Mouse (Mus musculus) kidney, postnatal 14 days (tissue): Measurements from ENCODE around the gene Fsip1.
"Not testable (repeated sequence)": the region's sequence is repeated elsewhere in the genome, so short reads cannot be mapped to it uniquely, and the experiment has no call there.

ENCODE experiments used
- DNase-seq: peaks from one replicate; pipeline ENCODE4 v3.0.0; 2022; ENCODE audit warnings: mixed read lengths

Gene Fsip1

GRCm38 (mm10) chr2:118256621-118257053 is at the start of gene Fsip1:
Gene Fsip1, minus strand, starts transcription at chr2:118256966.
- peak; percentile 92 for DNase-seq

- no peak for DNase-seq
Observed at GRCm38 (mm10) chr2:118306522-118306895, 49.7 kb upstream of the Fsip1 start.

GRCm38 (mm10) chr2:118305827-118306521 is 49.2 kb upstream of the Fsip1 start:
- no peak for DNase-seq

- DNase-seq, result no peak
Observed at GRCm38 (mm10) chr2:118303456-118303855, 46.7 kb upstream of the Fsip1 start.

DNA sequence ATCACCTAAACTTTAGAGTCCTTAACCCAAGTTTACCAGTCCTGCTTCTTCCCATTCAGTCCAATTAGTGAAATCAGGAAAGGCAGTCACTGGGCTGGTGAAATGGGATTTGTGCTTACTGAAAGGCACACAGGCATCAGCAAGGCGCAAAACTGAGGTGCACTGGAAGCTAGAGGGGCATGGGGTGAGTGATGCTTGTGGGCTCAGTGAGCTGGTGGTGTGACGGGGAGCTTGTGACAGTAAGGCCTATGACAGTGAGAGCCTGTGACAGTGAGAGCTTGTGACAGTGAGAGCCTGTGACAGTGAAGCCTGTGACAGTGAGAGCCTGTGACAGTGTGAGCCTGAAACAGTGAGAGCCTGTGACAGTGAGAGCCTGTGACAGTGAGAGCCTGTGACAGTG is 44.9 kb upstream of the Fsip1 start:
- no peak for DNase-seq

- no peak for DNase-seq
Observed at GRCm38 (mm10) chr2:118301041-118301545, 44.3 kb upstream of the Fsip1 start.

DNA sequence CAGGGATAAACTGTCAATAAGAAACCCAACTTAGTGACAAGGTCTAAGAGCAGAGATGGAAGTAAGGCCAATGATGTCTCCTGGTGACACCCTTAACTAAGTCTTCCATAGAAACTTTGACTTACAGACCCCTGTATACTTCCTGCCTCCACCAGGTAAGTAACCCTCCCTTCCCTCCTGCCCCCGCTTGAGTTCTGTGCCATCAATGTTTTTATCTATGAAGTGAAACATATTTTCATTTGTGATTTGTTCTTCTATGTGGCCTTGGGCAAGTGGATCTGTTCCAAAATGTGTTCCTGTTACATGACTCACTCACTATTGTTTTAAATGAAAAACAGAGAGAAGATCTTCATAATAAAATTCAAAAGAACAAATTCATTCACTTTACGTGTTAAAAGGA is 43.2 kb upstream of the Fsip1 start:
- no peak for DNase-seq

- DNase-seq, result no peak
Observed at GRCm38 (mm10) chr2:118298601-118299000, 41.8 kb upstream of the Fsip1 start.

GRCm38 (mm10) chr2:118297966-118298365 is 41.2 kb upstream of the Fsip1 start:
- no peak for DNase-seq

DNA sequence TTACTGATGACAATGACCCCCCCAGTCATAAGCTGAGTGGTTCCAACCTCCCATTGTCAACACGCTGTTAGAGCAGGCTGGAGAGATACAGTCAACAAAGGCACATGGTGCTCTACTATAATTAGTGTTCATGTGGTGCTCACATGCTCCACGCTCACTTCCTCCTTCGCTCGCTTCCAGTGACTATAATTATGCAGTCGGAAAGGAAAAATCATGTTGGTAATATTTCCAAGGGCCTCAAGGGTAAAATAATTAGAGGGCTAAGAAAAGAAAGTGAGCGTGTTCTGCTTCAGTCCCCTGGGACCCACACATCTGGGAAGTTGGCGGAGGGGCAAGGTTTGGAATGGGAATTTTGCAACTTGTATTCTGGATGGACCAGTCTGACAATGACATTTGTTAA is 38.7 kb upstream of the Fsip1 start:
- peak; percentile 25 for DNase-seq

- no peak for DNase-seq
Observed at GRCm38 (mm10) chr2:118293583-118293982, 36.8 kb upstream of the Fsip1 start.

- DNase-seq, result not testable (repeated sequence)
Observed at GRCm38 (mm10) chr2:118289066-118289460, 32.3 kb upstream of the Fsip1 start.

- DNase-seq, result no peak
Observed at GRCm38 (mm10) chr2:118288326-118289065, 31.7 kb upstream of the Fsip1 start.

- no peak for DNase-seq
Observed at GRCm38 (mm10) chr2:118287678-118288077, 30.9 kb upstream of the Fsip1 start.

DNA sequence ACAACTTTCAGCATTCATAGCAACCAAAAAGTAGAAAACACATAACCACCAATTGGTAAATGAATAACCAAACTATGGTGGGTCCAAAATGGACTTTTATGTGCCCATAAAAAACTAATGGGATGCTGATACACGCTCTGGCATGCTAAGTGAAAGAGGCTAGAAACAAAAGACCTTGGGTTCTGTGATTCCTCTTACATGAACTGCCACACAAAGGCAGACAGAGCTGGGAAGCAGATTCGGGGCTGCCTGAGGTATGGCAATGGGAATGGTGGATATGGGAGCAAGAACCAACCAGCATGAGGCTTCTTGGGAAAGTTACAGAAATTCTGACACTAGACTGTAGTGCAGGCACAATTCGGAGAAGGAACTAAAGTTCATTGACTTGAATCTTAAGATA is 25.7 kb upstream of the Fsip1 start:
- no peak for DNase-seq

DNA sequence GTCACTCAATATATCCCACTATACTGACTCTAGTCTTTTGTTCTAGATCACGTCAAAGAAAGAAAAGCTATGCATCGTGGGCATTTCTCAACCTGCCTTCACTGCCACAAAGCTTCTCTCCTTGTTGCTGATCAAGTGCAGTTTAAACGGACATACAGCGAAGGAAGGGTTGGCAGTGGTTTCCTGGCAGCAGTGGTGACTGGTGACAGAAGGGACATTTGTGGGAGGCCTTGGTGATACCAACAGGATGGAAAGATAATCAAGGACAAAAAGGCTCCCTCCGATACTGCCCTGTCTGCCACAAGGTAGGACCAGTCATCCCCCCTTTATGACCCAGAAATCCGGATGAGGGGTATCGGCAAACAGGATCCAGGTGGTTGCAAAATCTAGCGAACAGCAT is 21.5 kb upstream of the Fsip1 start:
- DNase-seq, result no peak

DNA sequence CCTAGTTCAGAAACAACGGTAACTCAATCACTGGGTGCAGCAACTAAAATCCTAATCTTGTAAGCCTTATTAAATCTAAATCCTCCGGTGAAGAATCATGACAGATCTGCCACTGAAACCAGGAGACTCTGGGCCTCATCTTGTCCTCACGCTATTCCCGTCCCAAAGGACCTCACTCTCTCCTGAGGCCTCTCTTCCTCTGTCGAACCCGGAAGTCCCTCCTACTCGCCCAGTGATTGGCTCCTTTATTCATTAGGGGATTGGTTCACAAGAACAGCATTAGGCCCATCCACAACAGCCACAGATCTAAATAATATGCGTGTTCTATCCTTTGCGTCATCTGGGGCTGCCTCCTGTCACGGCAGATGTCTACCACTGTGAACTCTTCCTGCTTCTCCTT is 14.8 kb upstream of the Fsip1 start:
- no peak for DNase-seq

DNA sequence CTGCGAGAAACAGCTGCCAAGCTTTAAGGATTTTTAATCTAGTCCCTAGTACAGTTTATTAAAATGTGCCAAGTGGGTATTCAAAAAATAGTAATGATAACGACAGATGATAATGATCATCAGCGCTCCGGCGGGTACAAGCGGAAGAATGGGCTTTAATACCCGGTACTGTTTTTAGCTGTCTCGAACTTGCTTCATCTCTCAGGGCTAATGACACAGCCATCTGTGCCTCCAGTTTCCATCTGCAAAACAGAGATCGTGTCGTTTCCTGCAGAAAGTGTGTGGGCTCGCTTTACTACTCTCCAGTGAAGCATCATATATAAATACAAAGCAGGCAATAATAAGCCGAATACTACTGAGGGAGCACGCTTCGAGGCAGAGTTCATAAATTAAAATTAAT is 13.4 kb upstream of the Fsip1 start:
- DNase-seq, result no peak

DNA sequence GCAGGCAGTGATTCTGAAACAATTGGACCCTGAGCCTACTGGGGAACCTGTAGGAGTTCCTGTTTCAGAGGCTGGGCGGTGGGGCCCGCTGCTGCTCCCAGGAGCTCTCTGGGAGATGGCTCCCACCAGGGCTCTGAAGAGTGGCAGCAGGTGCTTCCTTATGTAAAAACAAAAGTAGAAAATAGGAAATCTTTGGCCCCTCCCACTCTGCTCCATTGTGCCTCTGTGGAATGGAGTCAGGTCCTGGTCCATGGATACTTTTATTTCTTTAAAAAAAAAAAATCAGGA is 7.1 kb upstream of the Fsip1 start:
- no peak for DNase-seq

GRCm38 (mm10) chr2:118263151-118263913 is 6.6 kb upstream of the Fsip1 start:
- DNase-seq, result peak; percentile 67

- DNase-seq, result no peak
Observed at GRCm38 (mm10) chr2:118262673-118263072, 5.9 kb upstream of the Fsip1 start.

GRCm38 (mm10) chr2:118259746-118260145 is 3.0 kb upstream of the Fsip1 start:
- no peak for DNase-seq

- no peak for DNase-seq
Observed at GRCm38 (mm10) chr2:118257094-118257493, 328 bp upstream of the Fsip1 start.

DNA sequence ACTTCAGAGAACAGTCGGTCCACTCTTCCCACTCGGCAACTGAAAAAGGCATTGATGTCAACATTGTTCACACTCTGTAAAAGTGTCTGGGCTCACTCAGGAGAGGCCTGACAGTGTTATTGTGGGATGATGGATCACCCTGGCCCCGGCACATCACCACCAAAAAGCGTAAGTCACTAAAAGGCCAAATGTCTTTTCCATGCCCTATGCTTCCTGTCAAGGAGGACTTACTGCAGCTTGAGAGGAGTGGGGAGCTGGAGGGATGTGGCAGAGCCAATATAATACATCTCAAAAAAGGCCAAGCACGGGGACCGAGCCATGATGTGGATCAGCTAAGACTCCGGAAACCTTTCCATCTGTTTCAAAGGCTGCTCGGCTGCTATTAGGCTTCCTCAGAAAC is 2.2 kb downstream of the Fsip1 start:
- peak; percentile 12 for DNase-seq
